Mouse (Mus musculus): ENCODE data around the gene Tsfm.

DNA sequence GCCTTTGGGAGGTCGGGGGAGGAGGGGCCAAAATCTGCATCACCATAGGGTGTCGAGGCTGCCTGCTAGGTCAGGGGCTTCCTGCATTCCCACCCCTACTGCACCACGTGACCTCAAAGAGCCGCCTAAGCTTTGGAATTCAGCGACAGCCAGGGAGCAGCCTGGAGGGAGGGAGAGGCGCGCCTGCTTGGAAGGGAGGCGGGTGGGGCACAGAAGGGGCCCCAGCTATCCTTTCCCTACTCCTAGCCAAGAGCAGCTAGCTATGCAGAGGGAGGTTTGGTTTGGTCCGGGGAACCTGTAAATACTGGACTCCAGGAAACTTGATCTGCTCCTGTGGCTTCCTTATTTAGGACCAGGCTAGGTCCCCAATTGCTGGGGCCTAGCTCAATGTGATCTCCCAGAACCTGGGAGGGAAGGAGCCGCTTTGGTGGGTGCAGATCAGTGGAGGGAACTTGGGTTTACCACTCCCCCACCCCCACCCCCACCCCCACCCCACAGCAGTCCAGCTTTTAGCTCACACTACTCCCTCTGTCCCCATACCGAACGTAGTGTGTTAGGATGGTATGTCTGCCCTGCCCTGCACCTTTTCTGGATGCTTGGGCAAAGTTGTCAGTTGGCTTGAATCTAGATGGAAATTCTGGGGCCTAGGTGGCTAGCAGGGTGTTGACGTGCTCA, 58.5 kb downstream of the Tsfm start:
- TF ChIP-seq POLR2A (IDR thresholded peaks at IDR 0.05; ENCODE audit: control insufficient read depth, extremely low read depth, insufficient read depth, low read length, poor library complexity) (no peak), CTCF (IDR thresholded peaks at IDR 0.05; ENCODE audit: borderline replicate concordance, control insufficient read depth, extremely low read depth, insufficient read depth, low read length, poor library complexity) (no peak)
